Mouse (Mus musculus): ENCODE data around the gene Tet3.

DNA sequence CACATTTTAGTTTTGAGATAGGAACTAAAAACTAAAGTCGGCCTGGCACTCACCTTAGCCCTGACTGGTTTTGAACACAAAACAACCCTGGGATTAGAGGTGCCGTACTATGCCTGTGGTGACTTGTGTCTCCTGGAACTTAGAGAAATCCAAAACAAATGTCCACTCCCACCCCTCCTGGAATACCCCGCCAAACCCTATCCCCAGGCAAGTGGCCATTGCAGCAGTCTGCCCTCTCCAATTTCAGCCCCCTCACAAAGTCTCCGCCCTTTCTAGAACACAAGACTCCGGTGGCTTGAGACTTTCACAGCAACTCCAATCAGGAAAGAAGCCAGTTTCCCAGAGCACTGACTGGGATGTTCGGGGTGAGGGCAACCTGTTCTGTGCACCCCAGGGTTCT lies 110.0 kb downstream of the Tet3 start, which contains the start of gene Bola3:
- TF ChIP-seq CTCF (IDR thresholded peaks at IDR 0.05; ENCODE audit: extremely low read depth, insufficient read depth, low read length) (no peak), POLR2A (IDR thresholded peaks at IDR 0.05; ENCODE audit: extremely low read depth, insufficient read depth, low read length) (no peak)

Data from cortical plate, adult 2 months (tissue).